Mouse (Mus musculus) forebrain, embryonic 14.5 days (tissue): ENCODE data around the gene E2f1. TPM values are rescaled to one million over a fixed set of nuclear protein-coding genes. Genes with fewer than 3 reads are reported as not detected.

ENCODE experiments used
- ATAC-seq: fragments of 200-750 bp; cut with Nextera tagmentation; 2 replicates; pipeline ENCODE4 v1.8.0; 2017; ENCODE audit warnings: mild to moderate bottlenecking, moderate library complexity
- DNase-seq: peaks from one replicate; pipeline ENCODE4 v3.0.0-alpha.2; 2015; ENCODE audit warnings: low spot score
- H3K27ac ChIP-seq: fragments of 300-500 bp; sonication (generic); 2 replicates; pipeline ENCODE4 v1.5.1; 2014; ENCODE audit warnings: low read depth, mild to moderate bottlenecking, control low read depth, low read length, moderate library complexity
- H3K27me3 ChIP-seq: fragments of 300-500 bp; sonication (generic); replicated peaks from 2 replicates; pipeline ENCODE4 v1.6.1; 2014; ENCODE audit warnings: low read length, control low read depth, mixed read lengths; ENCODE audit not compliant: control insufficient read depth, insufficient read depth
- H3K36me3 ChIP-seq: fragments of 300-500 bp; sonication (generic); 2 replicates; pipeline ENCODE4 v1.6.1; 2014; ENCODE audit warnings: low read length, control low read depth; ENCODE audit not compliant: control insufficient read depth, insufficient read depth
- H3K4me1 ChIP-seq: fragments of 300-500 bp; sonication (generic); 2 replicates; pipeline ENCODE4 v1.6.1; 2014; ENCODE audit warnings: antibody characterized with exemption, low read length, control low read depth; ENCODE audit not compliant: control insufficient read depth, insufficient read depth
- H3K4me2 ChIP-seq: fragments of 300-500 bp; sonication (generic); 2 replicates; pipeline ENCODE4 v1.6.1; 2014; ENCODE audit warnings: mild to moderate bottlenecking, control low read depth, low read length
- H3K4me3 ChIP-seq: fragments of 300-500 bp; sonication (generic); 2 replicates; pipeline ENCODE4 v1.5.1; 2014; ENCODE audit warnings: low read depth, low read length, control low read depth
- H3K9ac ChIP-seq: fragments of 300-500 bp; sonication (generic); 2 replicates; pipeline ENCODE4 v1.6.1; 2014; ENCODE audit warnings: mild to moderate bottlenecking, low read length, control low read depth, moderate library complexity
- H3K9me3 ChIP-seq: fragments of 300-500 bp; sonication (generic); replicated peaks from 2 replicates; pipeline ENCODE4 v1.6.1; 2016; ENCODE audit warnings: low read length, control low read depth, mixed read lengths; ENCODE audit not compliant: control insufficient read depth
- WGBS: fragments of 180-500 bp; shearing (Covaris S2); extraction: QIAGEN DNeasy Blood & Tissue Kit; methylation state at CpG from one replicate; pipeline ENCODE4 v1.1.7; 2014; 5-methylcytosine and 5-hydroxymethylcytosine counted together
- polyA plus RNA-seq: library from polyadenylated mRNA; unstranded; fragments of >200 nt; fragmentation: Nextera tagmentation; extraction: Ambion mirVana; gene quantifications from 2 replicates; pipeline ENCODE4 v1.2.1, GENCODE M21; 2014

The E2f1 gene
- polyA plus RNA-seq, 1 experiment from 2014 or later: 5.0 TPM

GRCm38 (mm10) chr2:154572996-154573395 lies 3.3 kb upstream of the E2f1 start:
- 80% methylated on average over 3 of the region's 3 CpGs for WGBS
- Histone ChIP-seq H3K4me2 (no peak overlapping the region), H3K9ac (no peak overlapping the region), H3K9me3 (no peaks in the 10 kb centered on the region), H3K4me1 (peaks cover 12% of the 10 kb centered on the region; the same call in 1 of the 2 replicates), H3K36me3 (no peaks in the 10 kb centered on the region), H3K27ac (no peak overlapping the region), H3K4me3 (no peak overlapping the region), H3K27me3 (no peaks in the 10 kb centered on the region)
- DNase-seq (no peak), ATAC-seq (no peak)

GRCm38 (mm10) chr2:154571976-154572375 lies 2.3 kb upstream of the E2f1 start:
- Histone ChIP-seq H3K4me1 (peaks cover 14% of the 10 kb centered on the region; the same call in 1 of the 2 replicates), H3K36me3 (no peaks in the 10 kb centered on the region), H3K4me2 (no peak overlapping the region), H3K27ac (no peak overlapping the region), H3K4me3 (no peak overlapping the region), H3K9ac (no peak overlapping the region), H3K9me3 (no peaks in the 10 kb centered on the region), H3K27me3 (no peaks in the 10 kb centered on the region)
- DNase-seq: no peak
- WGBS: 81% methylated on average over 8 of the region's 8 CpGs
- no peak for ATAC-seq

- H3K9ac ChIP-seq: no peak overlapping the region
- WGBS: 77% methylated on average over 4 of the region's 4 CpGs
- H3K4me2 ChIP-seq: no peak overlapping the region
- no peaks in the 10 kb centered on the region for H3K27me3 ChIP-seq
- ATAC-seq (no peak), DNase-seq (no peak)
- peaks cover 18% of the 10 kb centered on the region; the same call in 1 of the 2 replicates for H3K4me1 ChIP-seq
- no peaks in the 10 kb centered on the region for H3K36me3 ChIP-seq
- H3K4me3 ChIP-seq: no peak overlapping the region
- no peak overlapping the region for H3K27ac ChIP-seq
- no peaks in the 10 kb centered on the region for H3K9me3 ChIP-seq
Observed at GRCm38 (mm10) chr2:154571266-154571665, 1.6 kb upstream of the E2f1 start.

- DNase-seq (no peak), ATAC-seq (no peak)
- no peak overlapping the region for H3K9ac ChIP-seq
- H3K27ac ChIP-seq: no peak overlapping the region; the same call in 1 of the 2 replicates
- H3K27me3 ChIP-seq: no peaks in the 10 kb centered on the region
- H3K9me3 ChIP-seq: no peaks in the 10 kb centered on the region
- peaks cover 18% of the 10 kb centered on the region; the same call in 1 of the 2 replicates for H3K4me1 ChIP-seq
- H3K4me3 ChIP-seq: no peak overlapping the region
- peak overlapping the region; percentile 89 for H3K4me2 ChIP-seq
- H3K36me3 ChIP-seq: no peaks in the 10 kb centered on the region
- 65% methylated on average over 4 of the region's 4 CpGs for WGBS
Observed at GRCm38 (mm10) chr2:154570666-154571065, 974 bp upstream of the E2f1 start.

GRCm38 (mm10) chr2:154569071-154569748 lies 482 bp downstream of the E2f1 start:
- WGBS: 0% methylated on average over 35 of the region's 70 CpGs
- H3K9me3 ChIP-seq: no peaks in the 10 kb centered on the region
- H3K4me3 ChIP-seq: peak overlapping the region; percentile 83
- ATAC-seq (peak; percentile 72), DNase-seq (peak; percentile 65)
- H3K27ac ChIP-seq: peak overlapping the region; percentile 89
- H3K9ac ChIP-seq: peak overlapping the region; percentile 67
- H3K4me2 ChIP-seq: peak overlapping the region; percentile 89
- no peaks in the 10 kb centered on the region for H3K27me3 ChIP-seq
- peaks cover 18% of the 10 kb centered on the region; the same call in 1 of the 2 replicates for H3K4me1 ChIP-seq
- H3K36me3 ChIP-seq: peaks cover under 1% of the 10 kb centered on the region; the same call in 1 of the 2 replicates

GRCm38 (mm10) chr2:154568329-154569070 lies 1.2 kb downstream of the E2f1 start:
- ATAC-seq (peak; percentile 43), DNase-seq (peak; percentile 77)
- H3K4me1 ChIP-seq: peaks cover 18% of the 10 kb centered on the region; the same call in 1 of the 2 replicates
- 5% methylated on average over 10 of the region's 10 CpGs for WGBS
- peak overlapping the region; percentile 83 for H3K4me3 ChIP-seq
- H3K36me3 ChIP-seq: peaks cover 7% of the 10 kb centered on the region
- no peaks in the 10 kb centered on the region for H3K9me3 ChIP-seq
- peak overlapping the region; percentile 89 for H3K27ac ChIP-seq
- H3K9ac ChIP-seq: peak overlapping the region; percentile 67
- H3K27me3 ChIP-seq: no peaks in the 10 kb centered on the region
- H3K4me2 ChIP-seq: peak overlapping the region; percentile 89

- WGBS: 75% methylated on average over 2 of the region's 2 CpGs
- Histone ChIP-seq H3K9me3 (no peaks in the 10 kb centered on the region), H3K9ac (peak overlapping the region; percentile 67; the same call in 1 of the 2 replicates), H3K27me3 (no peaks in the 10 kb centered on the region), H3K4me3 (peak overlapping the region; percentile 83), H3K4me1 (peaks cover 18% of the 10 kb centered on the region; the same call in 1 of the 2 replicates), H3K4me2 (peak overlapping the region; percentile 89), H3K27ac (peak overlapping the region; percentile 89), H3K36me3 (peaks cover 14% of the 10 kb centered on the region)
- DNase-seq (no peak), ATAC-seq (no peak)
Observed at GRCm38 (mm10) chr2:154567766-154568165, 1.9 kb downstream of the E2f1 start.

GRCm38 (mm10) chr2:154566641-154567040 lies 3.1 kb downstream of the E2f1 start:
- H3K27ac ChIP-seq: peak overlapping the region; percentile 14; the same call in 1 of the 2 replicates
- DNase-seq (no peak), ATAC-seq (no peak)
- 59% methylated on average over 8 of the region's 8 CpGs for WGBS
- peak overlapping the region; percentile 20; the same call in 1 of the 2 replicates for H3K4me2 ChIP-seq
- peaks cover 18% of the 10 kb centered on the region; the same call in 1 of the 2 replicates for H3K4me1 ChIP-seq
- H3K4me3 ChIP-seq: no peak overlapping the region
- no peaks in the 10 kb centered on the region for H3K9me3 ChIP-seq
- peak overlapping the region; percentile 45; the same call in 1 of the 2 replicates for H3K9ac ChIP-seq
- H3K27me3 ChIP-seq: no peaks in the 10 kb centered on the region
- H3K36me3 ChIP-seq: peaks cover 21% of the 10 kb centered on the region
